Mouse (Mus musculus): ENCODE measurements around the gene Mrap. TPM values are rescaled to one million over a fixed set of nuclear protein-coding genes. Genes with fewer than 3 reads are reported as not detected.

The Mrap gene
- total RNA-seq (2023): not detected

DNA sequence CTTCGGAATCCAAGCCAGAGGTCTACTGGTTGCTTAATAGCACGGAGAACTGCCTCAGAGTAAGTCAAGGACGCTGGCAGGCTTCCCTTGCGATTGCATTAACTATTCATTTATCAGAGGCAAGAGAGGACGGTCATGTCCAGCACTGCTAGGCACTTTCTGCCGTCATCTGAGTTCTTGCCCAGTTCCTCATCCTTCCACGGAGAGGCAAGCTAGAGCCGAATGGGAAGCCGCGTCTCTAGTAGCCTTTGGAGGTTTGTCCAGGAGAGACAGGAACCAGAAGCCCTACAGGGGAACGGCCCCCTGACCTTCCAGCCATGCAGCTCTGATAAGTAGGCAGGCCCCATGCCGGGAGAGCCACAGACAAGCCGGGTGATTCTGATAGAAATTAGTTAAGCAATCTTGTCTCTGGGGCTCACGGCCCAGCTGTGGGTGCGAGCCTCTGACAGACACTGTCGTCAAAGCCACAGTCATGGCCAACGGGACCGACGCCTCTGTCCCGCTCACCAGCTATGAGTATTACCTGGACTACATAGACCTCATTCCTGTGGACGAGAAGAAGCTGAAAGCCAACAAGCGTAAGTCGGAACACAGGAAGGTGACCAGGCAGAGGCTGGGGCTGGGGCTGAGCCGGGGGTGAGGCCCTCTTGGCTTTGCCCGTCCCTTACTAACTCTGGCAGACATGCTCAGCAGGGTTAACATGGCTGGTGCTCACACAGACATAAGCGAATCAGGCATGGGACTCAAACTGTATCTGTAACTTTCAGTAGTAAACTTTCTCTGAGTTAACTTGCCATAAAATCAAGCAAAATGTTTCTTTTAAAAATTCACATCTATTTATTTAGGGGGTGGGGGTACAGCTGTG is at the start of gene Mrap:
TSS of gene Mrap (plus strand) at position 116 of the 865 bp plus-strand sequence.

GRCm38 (mm10) chr16:90727233-90728115 is 10.5 kb upstream of the Mrap start, which contains the start of gene Mis18a:
Mis18a (minus strand) TSS chr16:90727404.

Other genes starting within 250 kb of the Mrap start
- gene Mis18a, start 10.8 kb upstream of the Mrap start, total RNA-seq (2023): 10 to 100 TPM; 25.6 to 26.3 TPM
- 1 to 10 TPM; 5.3 to 7.2 TPM for gene Urb1, start 72.2 kb downstream of the Mrap start, total RNA-seq (2023)
- gene Eva1c, start 88.5 kb downstream of the Mrap start, total RNA-seq (2023): not detected
- 1 to 10 TPM; 4.9 to 8.0 TPM for gene Cfap298, start 196.9 kb downstream of the Mrap start, total RNA-seq (2023)